Mouse (Mus musculus): ENCODE measurements around the gene Aire. TPM values are rescaled to one million over a fixed set of nuclear protein-coding genes. Genes with fewer than 3 reads are reported as not detected.

The Aire gene
- not detected in 2 replicates for polyA plus RNA-seq (2015; fragmentation: Nextera tagmentation; extraction: Ambion mirVana)

DNA sequence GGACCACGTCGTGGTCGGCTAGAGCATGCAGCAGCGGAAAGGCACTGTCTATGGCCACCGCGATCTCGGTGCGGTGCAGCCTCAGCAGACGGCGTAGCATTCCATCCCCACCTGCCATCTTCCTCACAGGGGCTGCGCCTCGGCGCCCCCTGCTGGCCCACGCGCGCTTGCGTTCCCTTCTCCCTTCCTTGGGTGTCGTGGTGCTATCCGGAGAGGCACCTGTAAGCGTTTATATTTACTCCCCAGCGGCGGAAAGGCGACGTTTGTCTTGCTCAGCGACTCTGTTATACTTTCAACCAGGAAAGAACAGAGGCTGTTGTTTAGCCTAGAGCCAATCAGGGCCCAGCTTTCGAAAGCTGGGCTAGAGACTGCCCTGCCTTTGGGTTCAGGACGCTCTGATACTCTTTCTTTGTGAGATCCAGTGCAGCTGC, at the start of gene Aire:
Gene Aire (minus strand): TSS at position 205 of the 431 bp plus-strand sequence.

GRCm38 (mm10) chr10:78069101-78070011, 25.9 kb upstream of the Aire start, which contains the start of gene Icosl:
Gene Icosl, plus strand, starts transcription at chr10:78069302.

DNA sequence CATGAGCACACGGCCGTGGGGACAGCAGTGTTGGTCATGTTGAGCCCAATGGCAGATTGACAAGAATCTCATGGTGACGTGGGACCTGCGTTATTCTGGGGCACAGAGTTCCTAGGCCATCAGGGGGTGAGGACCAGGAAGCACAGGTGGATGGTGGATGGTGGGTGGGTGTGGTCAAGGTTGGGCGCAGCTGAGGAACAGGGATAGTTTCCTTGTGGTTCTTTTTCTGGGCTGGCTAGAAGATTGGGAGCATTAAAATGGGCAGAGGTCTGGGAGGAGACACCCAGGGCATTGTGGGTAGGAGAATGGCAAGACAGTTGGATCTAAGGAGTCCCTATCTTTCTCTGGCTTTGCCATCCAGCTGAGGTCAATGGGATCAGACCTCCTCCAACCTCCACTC, 1.8 kb downstream of the Aire start, which contains the start of gene Dnmt3l:
Gene Dnmt3l (plus strand): TSS at position 301 of the 400 bp plus-strand sequence.

GRCm38 (mm10) chr10:78009945-78010293, 33.5 kb downstream of the Aire start, which contains the start of gene Pfkl:
Gene Pfkl, minus strand, starts transcription at chr10:78010083.

Other genes starting within 250 kb of the Aire start
- gene Gm9639, start 248.5 kb downstream of the Aire start, polyA plus RNA-seq (2015; fragmentation: Nextera tagmentation; extraction: Ambion mirVana) = not detected in 2 replicates
- not detected in 2 replicates for gene Gm19668, start 244.5 kb downstream of the Aire start, polyA plus RNA-seq (2015; fragmentation: Nextera tagmentation; extraction: Ambion mirVana)
- gene Gm9507, start 231.8 kb downstream of the Aire start, polyA plus RNA-seq (2015; fragmentation: Nextera tagmentation; extraction: Ambion mirVana) = not detected in 2 replicates
- not detected in 2 replicates for gene Gm2696, start 228.9 kb downstream of the Aire start, polyA plus RNA-seq (2015; fragmentation: Nextera tagmentation; extraction: Ambion mirVana)
- gene Krtap10-4, start 216.5 kb downstream of the Aire start, polyA plus RNA-seq (2015; fragmentation: Nextera tagmentation; extraction: Ambion mirVana) = not detected in 2 replicates
- gene Krtap10-10, start 207.7 kb downstream of the Aire start, polyA plus RNA-seq (2015; fragmentation: Nextera tagmentation; extraction: Ambion mirVana) = not detected in 2 replicates
- not detected in 2 replicates for gene Gm36176, start 196.8 kb downstream of the Aire start, polyA plus RNA-seq (2015; fragmentation: Nextera tagmentation; extraction: Ambion mirVana)
- gene Gm10318, start 190.8 kb downstream of the Aire start, polyA plus RNA-seq (2015; fragmentation: Nextera tagmentation; extraction: Ambion mirVana) = not detected in 2 replicates
- gene Gm3285, start 181.6 kb downstream of the Aire start, polyA plus RNA-seq (2015; fragmentation: Nextera tagmentation; extraction: Ambion mirVana) = not detected in 2 replicates
- gene Lrrc3, start 141.1 kb downstream of the Aire start, polyA plus RNA-seq (2015; fragmentation: Nextera tagmentation; extraction: Ambion mirVana) = 0.61 and 0.74 TPM in 2 replicates
- gene Trpm2, start 73.0 kb downstream of the Aire start, polyA plus RNA-seq (2015; fragmentation: Nextera tagmentation; extraction: Ambion mirVana) = 0.33 and 0.35 TPM in 2 replicates
- 12.9 and 13.1 TPM in 2 replicates for gene 1810043G02Rik, start 65.1 kb downstream of the Aire start, polyA plus RNA-seq (2015; fragmentation: Nextera tagmentation; extraction: Ambion mirVana)
- gene Pfkl, start 33.5 kb downstream of the Aire start, polyA plus RNA-seq (2015; fragmentation: Nextera tagmentation; extraction: Ambion mirVana) = 13.1 and 19.4 TPM in 2 replicates
- gene Dnmt3l, start 1.7 kb downstream of the Aire start, polyA plus RNA-seq (2015; fragmentation: Nextera tagmentation; extraction: Ambion mirVana) = 0.09 and 0.40 TPM in 2 replicates
- 2.6 and 2.9 TPM in 2 replicates for gene Icosl, start 25.7 kb upstream of the Aire start, polyA plus RNA-seq (2015; fragmentation: Nextera tagmentation; extraction: Ambion mirVana)
- gene D10Jhu81e, start 126.2 kb upstream of the Aire start, polyA plus RNA-seq (2015; fragmentation: Nextera tagmentation; extraction: Ambion mirVana) = 57.2 and 59.8 TPM in 2 replicates
- 6.9 TPM in 2 replicates for gene Pwp2, start 141.5 kb upstream of the Aire start, polyA plus RNA-seq (2015; fragmentation: Nextera tagmentation; extraction: Ambion mirVana)
- gene Trappc10, start 201.0 kb upstream of the Aire start, polyA plus RNA-seq (2015; fragmentation: Nextera tagmentation; extraction: Ambion mirVana) = 13.8 and 15.5 TPM in 2 replicates

Data from skeletal muscle tissue, postnatal 0 days (tissue).